Mouse (Mus musculus): ENCODE data around the gene Npb. TPM values are rescaled to one million over a fixed set of nuclear protein-coding genes. Genes with fewer than 3 reads are reported as not detected.

Gene Npb
- total and polyA plus RNA-seq, 3 experiments, result not detected

DNA sequence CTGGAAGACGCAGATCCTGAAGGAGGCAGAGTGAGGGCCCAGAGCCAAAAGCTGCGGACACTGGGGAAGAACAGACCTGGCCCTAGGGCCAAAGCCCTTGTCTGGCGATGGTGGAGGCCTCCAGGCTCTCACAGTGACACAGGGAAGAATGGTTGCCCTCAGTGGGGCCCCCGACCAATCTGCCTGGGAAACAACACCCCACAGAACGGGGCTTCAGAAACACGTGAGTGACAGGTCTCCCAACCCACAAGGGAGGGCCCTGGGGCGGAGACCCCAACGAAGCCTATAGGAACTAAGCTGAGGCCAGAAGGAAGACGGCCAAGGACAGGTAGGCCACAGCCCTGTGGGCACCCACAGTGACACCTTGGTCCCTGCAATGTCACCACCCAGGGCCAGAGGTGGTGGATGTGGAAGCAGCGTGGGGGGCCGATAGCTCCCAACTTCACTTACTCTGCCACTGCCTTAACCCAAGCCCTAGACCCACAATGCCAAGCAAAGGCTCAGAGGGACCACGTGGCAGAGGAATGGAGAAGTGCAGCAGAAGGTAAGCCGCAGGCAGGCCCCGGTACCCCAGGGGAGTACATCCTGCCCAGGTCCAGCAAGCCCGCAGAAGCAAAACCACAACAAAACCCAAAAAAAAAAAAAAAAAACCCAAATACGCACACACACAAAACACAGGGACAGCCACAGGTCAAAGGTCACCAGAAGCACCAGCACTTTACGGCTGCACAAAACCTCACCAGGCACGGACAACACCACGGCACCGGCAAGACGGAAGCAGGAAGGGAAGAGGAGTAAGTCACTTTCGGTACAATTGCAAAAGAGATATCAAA, 19.4 kb downstream of the Npb start:
- Histone ChIP-seq H3K4me1 (ENCODE audit: control insufficient read depth, insufficient read depth, low read length) (peaks cover 24% of the 10 kb centered on the region), H3K27me3 (ENCODE audit: control insufficient read depth, insufficient read depth, low read length) (no peaks in the 10 kb centered on the region), H3K27ac (no peak overlapping the region), H3K36me3 (ENCODE audit: control insufficient read depth, insufficient read depth, low read length) (no peaks in the 10 kb centered on the region), H3K79me2 (replicated peaks; ENCODE audit: control insufficient read depth, insufficient read depth, low read length) (peaks cover 5% of the 10 kb centered on the region; the same call in 1 of the 2 replicates), H3K4me3 (no peak overlapping the region), H3K9ac (ENCODE audit: low read depth, low read length) (no peak overlapping the region)
- WGBS, result 80% methylated on average over 22 of the region's 22 CpGs
- TF ChIP-seq CTCF (IDR thresholded peaks at IDR 0.05) (no peak), POLR2A (IDR thresholded peaks at IDR 0.05; ENCODE audit: insufficient read depth, low read depth, low read length) (no peak), EP300 (IDR thresholded peaks at IDR 0.05; ENCODE audit: insufficient read depth, low read depth, low read length) (no peak)
- peak in 1 of 2 experiments; percentile 47 for DNase-seq
- intact Hi-C loops (cut with DNase I), result no loop called here

DNA sequence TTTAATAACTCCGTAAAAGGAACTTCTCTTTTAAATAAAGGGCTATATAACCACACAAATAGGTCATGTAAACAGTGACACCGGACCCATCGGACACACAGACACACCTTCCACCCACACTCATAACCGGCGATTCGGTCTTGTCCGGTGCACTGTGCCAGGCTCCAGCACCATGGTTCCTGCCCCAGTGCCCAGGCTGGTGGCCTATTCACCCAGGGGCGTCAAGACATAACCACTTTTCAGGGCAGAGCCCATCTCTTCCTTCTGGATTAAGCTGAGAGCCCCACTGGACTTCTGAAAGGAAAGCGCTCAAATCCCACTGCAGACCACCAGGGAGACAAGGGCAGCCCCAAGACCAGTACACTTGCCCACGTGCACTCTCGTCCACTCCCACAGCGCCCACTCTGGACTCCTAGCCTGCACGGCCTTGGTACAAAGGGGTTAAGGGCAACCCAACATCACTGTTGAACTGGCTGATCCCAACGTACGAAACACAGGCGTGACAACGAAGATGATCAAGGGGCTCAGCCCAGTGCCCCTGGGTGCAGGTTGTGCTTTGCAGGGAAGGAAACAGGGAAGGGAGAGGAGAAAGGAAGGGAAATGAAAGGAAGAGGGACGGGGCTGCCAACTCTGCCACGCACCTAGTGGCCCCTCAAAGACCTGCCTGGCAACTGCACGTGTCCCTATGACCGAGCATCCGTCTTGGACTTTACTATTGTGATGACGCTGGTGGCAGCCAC, 20.5 kb downstream of the Npb start:
- no peak overlapping the region for H3K4me3 ChIP-seq
- H3K36me3 ChIP-seq (ENCODE audit: control insufficient read depth, insufficient read depth, low read length), result no peaks in the 10 kb centered on the region
- H3K79me2 ChIP-seq (replicated peaks; ENCODE audit: control insufficient read depth, insufficient read depth, low read length), result peaks cover 5% of the 10 kb centered on the region; the same call in 1 of the 2 replicates
- DNase-seq, result no peak
- H3K9ac ChIP-seq (ENCODE audit: low read depth, low read length), result no peak overlapping the region
- H3K27ac ChIP-seq, result no peak overlapping the region
- H3K4me1 ChIP-seq (ENCODE audit: control insufficient read depth, insufficient read depth, low read length), result peaks cover 25% of the 10 kb centered on the region
- 91% methylated on average over 23 of the region's 23 CpGs for WGBS
- intact Hi-C loops (cut with DNase I), result no loop called here
- TF ChIP-seq EP300 (IDR thresholded peaks at IDR 0.05; ENCODE audit: insufficient read depth, low read depth, low read length), result no peak
- TF ChIP-seq POLR2A (IDR thresholded peaks at IDR 0.05; ENCODE audit: insufficient read depth, low read depth, low read length), result no peak
- TF ChIP-seq CTCF (IDR thresholded peaks at IDR 0.05), result no peak
- no peaks in the 10 kb centered on the region for H3K27me3 ChIP-seq (ENCODE audit: control insufficient read depth, insufficient read depth, low read length)

DNA sequence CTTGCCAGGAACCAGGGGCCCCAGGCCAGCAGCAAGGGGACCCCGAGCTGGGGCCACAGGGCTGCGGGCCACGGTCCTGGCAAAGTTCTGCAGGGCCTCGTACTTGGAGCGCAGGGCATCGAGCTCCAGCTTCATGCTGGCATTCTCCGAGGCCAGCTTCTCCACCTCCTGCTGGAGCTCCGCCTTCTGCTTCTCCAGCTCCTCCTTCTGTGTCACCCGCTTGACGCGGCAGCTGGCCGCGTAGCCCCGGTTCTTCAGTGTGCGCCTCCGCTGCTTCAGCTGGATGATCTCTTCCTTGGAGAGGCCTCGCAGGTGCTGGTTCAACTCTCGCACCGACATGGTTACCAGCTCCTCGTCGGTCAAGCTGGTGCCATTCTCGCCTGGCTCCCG, 21.1 kb downstream of the Npb start:
- intact Hi-C loops (cut with DNase I), result no loop called here
- Histone ChIP-seq H3K36me3 (ENCODE audit: control insufficient read depth, insufficient read depth, low read length) (no peaks in the 10 kb centered on the region), H3K79me2 (replicated peaks; ENCODE audit: control insufficient read depth, insufficient read depth, low read length) (peaks cover 5% of the 10 kb centered on the region; the same call in 1 of the 2 replicates), H3K4me1 (ENCODE audit: control insufficient read depth, insufficient read depth, low read length) (peaks cover 27% of the 10 kb centered on the region), H3K27me3 (ENCODE audit: control insufficient read depth, insufficient read depth, low read length) (no peaks in the 10 kb centered on the region), H3K27ac (peak overlapping the region; percentile 69), H3K4me3 (no peak overlapping the region), H3K9ac (ENCODE audit: low read depth, low read length) (peak overlapping the region; percentile 27; the same call in 1 of the 2 replicates)
- TF ChIP-seq POLR2A (IDR thresholded peaks at IDR 0.05; ENCODE audit: insufficient read depth, low read depth, low read length), result peak; percentile 8; the same call in 1 of the 2 replicates
- no peak for TF ChIP-seq CTCF (IDR thresholded peaks at IDR 0.05)
- DNase-seq, result peak; percentile 56 to 67
- 73% methylated on average over 23 of the region's 23 CpGs for WGBS

DNA sequence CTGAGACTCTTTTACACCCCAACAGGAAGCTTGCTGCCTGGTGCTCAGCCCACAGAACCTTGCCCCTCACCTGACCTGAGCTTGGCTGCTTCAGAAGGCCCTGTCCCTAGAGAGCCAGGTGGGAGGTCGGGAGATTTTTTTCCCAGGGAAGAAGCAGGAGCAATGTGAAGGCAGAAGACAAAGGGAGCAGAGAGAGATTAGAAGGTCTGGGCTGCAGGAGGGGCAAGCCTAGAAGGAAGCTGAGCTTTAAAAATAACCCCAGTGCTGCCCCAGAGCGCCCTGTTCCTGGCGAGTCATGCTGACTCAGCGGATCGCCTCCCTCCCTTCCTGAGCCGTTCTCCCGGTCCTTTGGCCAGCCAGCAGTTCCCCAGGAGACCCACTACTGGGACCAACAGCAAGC, 21.6 kb downstream of the Npb start:
- H3K79me2 ChIP-seq (replicated peaks; ENCODE audit: control insufficient read depth, insufficient read depth, low read length), result peaks cover 5% of the 10 kb centered on the region; the same call in 1 of the 2 replicates
- no peaks in the 10 kb centered on the region for H3K27me3 ChIP-seq (ENCODE audit: control insufficient read depth, insufficient read depth, low read length)
- H3K4me3 ChIP-seq, result 0 out of 2 replicates have a peak overlapping the region, but pooled peaks have one; percentile 3
- 1% methylated on average over 7 of the region's 7 CpGs for WGBS
- intact Hi-C loops (cut with DNase I), result loop anchor here (5.0 kb wide), 1 partner anchor 42 kb away; the partner anchor contains the start of gene Aspscr1
- peaks cover 27% of the 10 kb centered on the region for H3K4me1 ChIP-seq (ENCODE audit: control insufficient read depth, insufficient read depth, low read length)
- H3K9ac ChIP-seq (ENCODE audit: low read depth, low read length), result peak overlapping the region; percentile 26
- H3K27ac ChIP-seq, result peak overlapping the region; percentile 69
- DNase-seq, result peak; percentile 69 to 77
- TF ChIP-seq CTCF (IDR thresholded peaks at IDR 0.05) (no peak), EP300 (IDR thresholded peaks at IDR 0.05; ENCODE audit: insufficient read depth, low read depth, low read length) (0 out of 2 replicates have a peak, but pooled peaks have one; percentile 15)
- no peaks in the 10 kb centered on the region for H3K36me3 ChIP-seq (ENCODE audit: control insufficient read depth, insufficient read depth, low read length)

DNA sequence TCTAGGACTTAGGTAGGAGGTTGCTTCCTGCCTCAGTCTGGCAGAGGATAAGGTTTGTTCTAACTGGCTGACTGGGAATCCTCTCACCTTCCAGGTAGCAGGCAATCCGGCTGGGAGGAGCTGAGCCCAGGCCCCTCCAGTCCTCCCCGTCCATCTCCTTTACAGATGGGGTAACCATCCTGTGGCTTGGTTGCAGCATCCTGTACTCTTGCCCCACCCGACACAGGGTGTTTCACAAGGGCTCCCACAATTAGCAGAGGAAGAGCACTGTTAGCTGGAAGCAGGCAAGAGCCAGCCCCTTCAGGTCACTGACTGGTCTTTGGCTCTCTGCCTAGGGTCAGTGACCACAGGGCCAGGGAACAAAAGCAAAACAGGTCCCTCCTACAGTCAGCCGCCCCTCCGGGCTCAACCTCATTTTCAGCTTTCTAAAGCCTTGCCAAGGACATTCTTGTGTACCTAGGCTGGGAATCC, 22.2 kb downstream of the Npb start:
- H3K9ac ChIP-seq (ENCODE audit: low read depth, low read length), result peak overlapping the region; percentile 7
- peaks cover 5% of the 10 kb centered on the region; the same call in 1 of the 2 replicates for H3K79me2 ChIP-seq (replicated peaks; ENCODE audit: control insufficient read depth, insufficient read depth, low read length)
- H3K27me3 ChIP-seq (ENCODE audit: control insufficient read depth, insufficient read depth, low read length), result no peaks in the 10 kb centered on the region
- peaks cover 23% of the 10 kb centered on the region for H3K4me1 ChIP-seq (ENCODE audit: control insufficient read depth, insufficient read depth, low read length)
- intact Hi-C loops (cut with DNase I), result loop anchor here (5.0 kb wide), 1 partner anchor 42 kb away; the partner anchor contains the start of gene Aspscr1
- 19% methylated on average over 5 of the region's 5 CpGs for WGBS
- H3K27ac ChIP-seq, result peak overlapping the region; percentile 69
- no peak for TF ChIP-seq CTCF (IDR thresholded peaks at IDR 0.05)
- TF ChIP-seq EP300 (IDR thresholded peaks at IDR 0.05; ENCODE audit: insufficient read depth, low read depth, low read length), result no peak
- TF ChIP-seq POLR2A (IDR thresholded peaks at IDR 0.05; ENCODE audit: insufficient read depth, low read depth, low read length), result no peak
- peak; percentile 56 to 60 for DNase-seq
- 0 out of 2 replicates have a peak overlapping the region, but pooled peaks have one; percentile 3 for H3K4me3 ChIP-seq
- H3K36me3 ChIP-seq (ENCODE audit: control insufficient read depth, insufficient read depth, low read length), result no peaks in the 10 kb centered on the region

Data from heart, adult 2 months (tissue).